Mouse (Mus musculus) spleen, adult 10 weeks (tissue): Measurements from ENCODE around the gene Klhl2. TPM values are rescaled to one million over a fixed set of nuclear protein-coding genes. Genes with fewer than 3 reads are reported as not detected.

Experiments
- polyA plus RNA-seq: library from polyadenylated mRNA; stranded (reverse); fragments of 350-450 nt; fragmentation: Illumina TruSeq; extraction: RNeasy Lipid Tissue Mini Kit (QIAGEN cat#74804); gene quantifications from one replicate; pipeline ENCODE4 v1.2.3, GENCODE M21; 2015; ENCODE audit warnings: low replicate concordance; ENCODE audit not compliant: insufficient read depth

Klhl2 gene
- polyA plus RNA-seq: 17.9 TPM

GRCm38 (mm10) chr8:64849897-64850541 is at the start of gene Klhl2:
TSS of gene Klhl2 (minus strand) at chr8:64850017.

GRCm38 (mm10) chr8:64733271-64733943 is 116.4 kb downstream of the Klhl2 start, which contains the start of gene Msmo1:
TSS of gene Msmo1 (minus strand) at chr8:64733792.

GRCm38 (mm10) chr8:64692651-64693201 is 157.1 kb downstream of the Klhl2 start, which contains the start of gene Cpe:
TSS of gene Cpe (minus strand) at chr8:64693054.

Other genes with a start within 250 kb of the Klhl2 start
- gene Cpe, start 157.0 kb downstream of the Klhl2 start, polyA plus RNA-seq: 13.7 TPM
- 41.0 TPM for gene Msmo1, start 116.2 kb downstream of the Klhl2 start, polyA plus RNA-seq
- gene Tmem192, start 97.2 kb upstream of the Klhl2 start, polyA plus RNA-seq: 27.2 TPM
- not detected for gene Trim75, start 137.8 kb upstream of the Klhl2 start, polyA plus RNA-seq
- not detected for gene Trim61, start 168.5 kb upstream of the Klhl2 start, polyA plus RNA-seq
- gene Trim60, start 168.6 kb upstream of the Klhl2 start, polyA plus RNA-seq: not detected
- not detected for gene Apela, start 187.3 kb upstream of the Klhl2 start, polyA plus RNA-seq
- not detected for gene Gm10663, start 225.0 kb upstream of the Klhl2 start, polyA plus RNA-seq